Mouse (Mus musculus) layer of hippocampus, adult 18-20 months (tissue): ENCODE measurements around the gene Gabbr1. TPM values are rescaled to one million over a fixed set of nuclear protein-coding genes. Genes with fewer than 3 reads are reported as not detected.

Experiments
- DNase-seq, 2 experiments: peaks; one replicate each; pipeline ENCODE4 v3.0.0; 2022; ENCODE audit warnings: low spot score in 2 of 2
- total RNA-seq, 2 experiments: library from RNA; stranded (reverse); gene quantifications; 2 replicates each; pipeline ENCODE4 v1.2.3; 2021

Gene Gabbr1
- total RNA-seq, 2 experiments from 2014 or later: 683 to 686 TPM

- DNase-seq: no peak
These were observed 6.5 kb upstream of the Gabbr1 start for GRCm38 (mm10) chr17:37039127-37039894.

GRCm38 (mm10) chr17:37044651-37045244, 1.0 kb upstream of the Gabbr1 start:
- no peak for DNase-seq

- DNase-seq: peak; percentile 48 to 68
These were observed 746 bp downstream of the Gabbr1 start for GRCm38 (mm10) chr17:37046312-37047112.

GRCm38 (mm10) chr17:37047332-37047976, 1.7 kb downstream of the Gabbr1 start:
- no peak for DNase-seq

- no peak for DNase-seq
These were observed 2.2 kb downstream of the Gabbr1 start for GRCm38 (mm10) chr17:37047981-37048380.

- DNase-seq: no peak
These were observed 2.6 kb downstream of the Gabbr1 start for GRCm38 (mm10) chr17:37048383-37048782.

- DNase-seq: peak; percentile 75 to 83
These were observed 4.0 kb downstream of the Gabbr1 start for GRCm38 (mm10) chr17:37049570-37050310.

- DNase-seq: peak; percentile 90 to 93
These were observed 4.6 kb downstream of the Gabbr1 start for GRCm38 (mm10) chr17:37050399-37050798.

GRCm38 (mm10) chr17:37050876-37051275, 5.1 kb downstream of the Gabbr1 start:
- no peak for DNase-seq

- no peak for DNase-seq
These were observed 6.0 kb downstream of the Gabbr1 start for GRCm38 (mm10) chr17:37051745-37052144.

- peak in 1 of 2 experiments; percentile 65 for DNase-seq
These were observed 11.2 kb downstream of the Gabbr1 start for GRCm38 (mm10) chr17:37056957-37057356.

- peak in 1 of 2 experiments; percentile 2 for DNase-seq
These were observed 15.7 kb downstream of the Gabbr1 start for GRCm38 (mm10) chr17:37061435-37061834.

GRCm38 (mm10) chr17:37062101-37062641, 16.4 kb downstream of the Gabbr1 start:
- peak; percentile 61 to 82 for DNase-seq

- DNase-seq: peak in 1 of 2 experiments; percentile 20
These were observed 17.3 kb downstream of the Gabbr1 start for GRCm38 (mm10) chr17:37063063-37063462.

GRCm38 (mm10) chr17:37063686-37064495, 18.1 kb downstream of the Gabbr1 start:
- DNase-seq: peak in 1 of 2 experiments; percentile 29

- DNase-seq: no peak
These were observed 20.2 kb downstream of the Gabbr1 start for GRCm38 (mm10) chr17:37065993-37066392.

GRCm38 (mm10) chr17:37067861-37068260, 22.1 kb downstream of the Gabbr1 start:
- DNase-seq: peak in 1 of 2 experiments; percentile 2

- no peak for DNase-seq
These were observed 24.4 kb downstream of the Gabbr1 start for GRCm38 (mm10) chr17:37070121-37070520.

GRCm38 (mm10) chr17:37072080-37072729, 26.4 kb downstream of the Gabbr1 start:
- DNase-seq: peak in 1 of 2 experiments; percentile 6
